Mouse (Mus musculus) thymus, adult 2 months (tissue): Measurements from ENCODE around the gene Igfbp7. TPM values are rescaled to one million over a fixed set of nuclear protein-coding genes. Genes with fewer than 3 reads are reported as not detected.

Experiments
- DNase-seq: peaks from one replicate; pipeline ENCODE4 v3.0.0; 2021
- H3K27ac ChIP-seq: fragments of 200-500 bp; 2 replicates; pipeline ENCODE4 v1.5.1; 2012; ENCODE audit warnings: low read length, control low read depth; ENCODE audit not compliant: control insufficient read depth, insufficient read depth
- H3K27me3 ChIP-seq: fragments of 200-500 bp; 2 replicates; pipeline ENCODE4 v1.6.1; 2012; ENCODE audit warnings: mild to moderate bottlenecking, low read length, moderate library complexity, mixed read lengths; ENCODE audit not compliant: control insufficient read depth, insufficient read depth
- H3K36me3 ChIP-seq: fragments of 200-500 bp; 2 replicates; pipeline ENCODE4 v1.6.1; 2012; ENCODE audit warnings: mild to moderate bottlenecking, low read length, moderate library complexity; ENCODE audit not compliant: control insufficient read depth, insufficient read depth
- H3K4me1 ChIP-seq: fragments of 200-500 bp; replicated peaks from 2 replicates; pipeline ENCODE4 v1.6.1; 2012; ENCODE audit warnings: low read length; ENCODE audit not compliant: control insufficient read depth, insufficient read depth
- H3K4me3 ChIP-seq: fragments of 200-500 bp; 2 replicates; pipeline ENCODE4 v1.5.1; 2012; ENCODE audit warnings: mild to moderate bottlenecking, low read length, control low read depth, moderate library complexity; ENCODE audit not compliant: control insufficient read depth, insufficient read depth
- CTCF ChIP-seq: fragments of 200-500 bp; IDR thresholded peaks from 2 replicates; pipeline ENCODE4 v1.5.1; 2012; ENCODE audit warnings: mild to moderate bottlenecking, control low read depth, low read length, moderate library complexity, borderline replicate concordance; ENCODE audit not compliant: control insufficient read depth, poor library complexity, insufficient read depth; ENCODE audit errors: extremely low read depth
- POLR2A ChIP-seq: fragments of 200-500 bp; IDR thresholded peaks from 2 replicates; pipeline ENCODE4 v1.6.1; 2012; ENCODE audit warnings: mild to moderate bottlenecking, low read length, control low read depth, moderate library complexity; ENCODE audit not compliant: control insufficient read depth, poor library complexity, insufficient read depth; ENCODE audit errors: extremely low read depth
- WGBS: fragments of 180-500 bp; shearing (Covaris S2); methylation state at CpG from one replicate; pipeline ENCODE4 v1.1.7; 2018; 5-methylcytosine and 5-hydroxymethylcytosine counted together
- polyA plus RNA-seq: library from polyadenylated mRNA; depleted of rRNA; stranded (reverse); fragments of >200 nt; gene quantifications from 2 replicates; pipeline ENCODE4 v1.2.3, GENCODE M21; 2012

Gene Igfbp7
- polyA plus RNA-seq, 1 experiment, result 370 TPM

- no peaks in the 10 kb centered on the region for H3K36me3 ChIP-seq
- no peaks in the 10 kb centered on the region for H3K4me1 ChIP-seq
- H3K4me3 ChIP-seq, result no peak overlapping the region
- no peak for DNase-seq
- peaks cover 5% of the 10 kb centered on the region for H3K27me3 ChIP-seq
- no peak for TF ChIP-seq POLR2A
- TF ChIP-seq CTCF, result no peak
- no peak overlapping the region for H3K27ac ChIP-seq
- WGBS, result 57% methylated on average over 5 of the region's 5 CpGs
These were observed 2.3 kb downstream of the Igfbp7 start for GRCm38 (mm10) chr5:77405455-77406057.

GRCm38 (mm10) chr5:77404941-77405340 lies 2.9 kb downstream of the Igfbp7 start:
- Histone ChIP-seq H3K27ac (no peak overlapping the region), H3K36me3 (no peaks in the 10 kb centered on the region), H3K4me1 (no peaks in the 10 kb centered on the region), H3K27me3 (peaks cover 5% of the 10 kb centered on the region), H3K4me3 (no peak overlapping the region)
- TF ChIP-seq CTCF (no peak), POLR2A (no peak)
- DNase-seq, result no peak
- 82% methylated on average over 10 of the region's 10 CpGs for WGBS

- Histone ChIP-seq H3K4me1 (no peaks in the 10 kb centered on the region), H3K27ac (no peak overlapping the region), H3K36me3 (no peaks in the 10 kb centered on the region), H3K27me3 (peaks cover 3% of the 10 kb centered on the region), H3K4me3 (no peak overlapping the region)
- DNase-seq, result no peak
- TF ChIP-seq POLR2A (no peak), CTCF (no peak)
- WGBS, result 93% methylated on average over 5 of the region's 5 CpGs
These were observed 4.9 kb downstream of the Igfbp7 start for GRCm38 (mm10) chr5:77402901-77403300.

DNA sequence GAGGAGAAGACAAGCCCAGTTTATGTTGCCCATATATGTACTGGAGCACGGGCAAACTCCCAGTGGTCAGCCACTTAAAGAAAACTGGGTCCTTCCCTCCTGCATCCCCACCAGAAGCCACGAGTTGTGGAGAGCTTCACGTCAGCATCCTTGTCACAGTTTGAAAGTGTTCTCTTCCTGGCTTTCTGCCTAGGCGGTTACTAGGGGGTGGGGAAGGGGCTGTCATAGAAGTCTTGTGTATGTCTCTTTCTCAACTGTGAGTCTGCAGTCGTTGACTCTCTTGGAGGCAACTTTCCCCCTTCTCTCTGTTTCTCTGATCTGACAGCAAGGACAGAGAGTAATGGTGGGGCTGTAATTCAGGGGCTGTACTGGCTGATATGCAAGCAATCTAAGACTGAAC lies 5.7 kb downstream of the Igfbp7 start:
- H3K27ac ChIP-seq, result no peak overlapping the region
- no peak for DNase-seq
- 59% methylated on average over 5 of the region's 5 CpGs for WGBS
- no peaks in the 10 kb centered on the region for H3K27me3 ChIP-seq
- no peaks in the 10 kb centered on the region for H3K36me3 ChIP-seq
- no peaks in the 10 kb centered on the region for H3K4me1 ChIP-seq
- H3K4me3 ChIP-seq, result no peak overlapping the region
- TF ChIP-seq CTCF (no peak), POLR2A (no peak)

GRCm38 (mm10) chr5:77400823-77401222 lies 7.0 kb downstream of the Igfbp7 start:
- H3K4me3 ChIP-seq, result no peak overlapping the region
- H3K27me3 ChIP-seq, result no peaks in the 10 kb centered on the region
- no peak for DNase-seq
- H3K4me1 ChIP-seq, result no peaks in the 10 kb centered on the region
- TF ChIP-seq POLR2A, result no peak
- no peak for TF ChIP-seq CTCF
- 92% methylated on average over 6 of the region's 6 CpGs for WGBS
- H3K36me3 ChIP-seq, result no peaks in the 10 kb centered on the region
- H3K27ac ChIP-seq, result no peak overlapping the region

- Histone ChIP-seq H3K27me3 (no peaks in the 10 kb centered on the region), H3K36me3 (no peaks in the 10 kb centered on the region), H3K27ac (no peak overlapping the region), H3K4me1 (no peaks in the 10 kb centered on the region), H3K4me3 (no peak overlapping the region)
- WGBS, result 97% methylated on average over 7 of the region's 7 CpGs
- TF ChIP-seq POLR2A, result no peak
- TF ChIP-seq CTCF, result no peak
- no peak for DNase-seq
These were observed 7.7 kb downstream of the Igfbp7 start for GRCm38 (mm10) chr5:77400151-77400550.

DNA sequence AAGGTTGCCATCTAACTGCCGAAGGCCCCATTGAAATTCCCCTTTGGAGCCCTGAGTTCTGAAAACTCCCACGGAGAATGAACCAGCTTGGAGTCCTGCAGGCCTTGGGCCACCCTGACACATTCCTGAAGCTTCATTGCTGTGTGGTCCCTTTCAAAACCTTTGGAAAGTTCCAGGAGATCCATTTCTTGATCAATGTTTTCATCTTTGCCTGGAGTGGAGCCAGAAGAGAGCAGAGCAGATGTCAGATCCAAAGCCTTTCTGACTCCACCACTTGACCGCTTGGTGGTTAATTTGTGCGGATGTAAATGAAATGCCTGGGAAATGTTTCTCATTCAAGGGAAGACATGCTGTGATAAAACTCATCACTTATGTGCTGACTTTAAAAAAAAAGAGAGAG lies 8.8 kb downstream of the Igfbp7 start:
- DNase-seq, result no peak
- TF ChIP-seq POLR2A (no peak), CTCF (no peak)
- Histone ChIP-seq H3K4me1 (no peaks in the 10 kb centered on the region), H3K27ac (no peak overlapping the region), H3K27me3 (no peaks in the 10 kb centered on the region), H3K36me3 (no peaks in the 10 kb centered on the region), H3K4me3 (no peak overlapping the region)
- WGBS, result 98% methylated on average over 4 of the region's 4 CpGs
